Mouse (Mus musculus): ENCODE results near the gene Scube1.

Gene Scube1

GRCm38 (mm10) chr15:83724886-83725269 is at the start of gene Scube1:
Gene Scube1, minus strand, starts transcription at chr15:83725021.
- ATAC-seq (ENCODE audit: low TSS enrichment): peak; percentile 92

- ATAC-seq (ENCODE audit: low TSS enrichment): 0 out of 2 replicates have a peak, but pooled peaks have one; percentile 14
Measured at GRCm38 (mm10) chr15:83772953-83773352, 48.1 kb upstream of the Scube1 start.

GRCm38 (mm10) chr15:83772460-83772859 is 47.6 kb upstream of the Scube1 start:
- ATAC-seq (ENCODE audit: low TSS enrichment): no peak

- ATAC-seq (ENCODE audit: low TSS enrichment): 0 out of 2 replicates have a peak, but pooled peaks have one; percentile 35
Measured at GRCm38 (mm10) chr15:83771346-83772053, 46.7 kb upstream of the Scube1 start.

GRCm38 (mm10) chr15:83765388-83766029 is 40.7 kb upstream of the Scube1 start:
- ATAC-seq (ENCODE audit: low TSS enrichment): no peak

GRCm38 (mm10) chr15:83761512-83761911 is 36.7 kb upstream of the Scube1 start:
- ATAC-seq (ENCODE audit: low TSS enrichment): no peak

GRCm38 (mm10) chr15:83760683-83761082 is 35.9 kb upstream of the Scube1 start:
- ATAC-seq (ENCODE audit: low TSS enrichment): peak; percentile 60

GRCm38 (mm10) chr15:83758958-83759357 is 34.1 kb upstream of the Scube1 start:
- ATAC-seq (ENCODE audit: low TSS enrichment): no peak

GRCm38 (mm10) chr15:83756742-83757141 is 31.9 kb upstream of the Scube1 start:
- ATAC-seq (ENCODE audit: low TSS enrichment): 0 out of 2 replicates have a peak, but pooled peaks have one; percentile 44

- no peak for ATAC-seq (ENCODE audit: low TSS enrichment)
Measured at GRCm38 (mm10) chr15:83749436-83749835, 24.6 kb upstream of the Scube1 start.

- ATAC-seq (ENCODE audit: low TSS enrichment): no peak
Measured at GRCm38 (mm10) chr15:83748986-83749385, 24.2 kb upstream of the Scube1 start.

- peak; percentile 93 for ATAC-seq (ENCODE audit: low TSS enrichment)
Measured at GRCm38 (mm10) chr15:83746311-83746710, 21.5 kb upstream of the Scube1 start.

- no peak for ATAC-seq (ENCODE audit: low TSS enrichment)
Measured at GRCm38 (mm10) chr15:83742018-83742417, 17.2 kb upstream of the Scube1 start.

- peak; percentile 59; the same call in 1 of the 2 replicates for ATAC-seq (ENCODE audit: low TSS enrichment)
Measured at GRCm38 (mm10) chr15:83740676-83741422, 16.0 kb upstream of the Scube1 start.

- no peak for ATAC-seq (ENCODE audit: low TSS enrichment)
Measured at GRCm38 (mm10) chr15:83727626-83728025, 2.8 kb upstream of the Scube1 start.

- no peak for ATAC-seq (ENCODE audit: low TSS enrichment)
Measured at GRCm38 (mm10) chr15:83726741-83727140, 1.9 kb upstream of the Scube1 start.

- ATAC-seq (ENCODE audit: low TSS enrichment): no peak
Measured at GRCm38 (mm10) chr15:83725556-83726200, 857 bp upstream of the Scube1 start.

GRCm38 (mm10) chr15:83724160-83724885 is 498 bp downstream of the Scube1 start:
- ATAC-seq (ENCODE audit: low TSS enrichment): no peak

- no peak for ATAC-seq (ENCODE audit: low TSS enrichment)
Measured at GRCm38 (mm10) chr15:83715582-83716228, 9.1 kb downstream of the Scube1 start.

- ATAC-seq (ENCODE audit: low TSS enrichment): no peak
Measured at GRCm38 (mm10) chr15:83712798-83713197, 12.0 kb downstream of the Scube1 start.

GRCm38 (mm10) chr15:83712361-83712760 is 12.5 kb downstream of the Scube1 start:
- no peak for ATAC-seq (ENCODE audit: low TSS enrichment)

Measured in frontal cortex, adult (tissue).